Mouse (Mus musculus) mouse embryonic stem cell (cell line): ENCODE results near the gene Gm4847.

ENCODE experiments used
- in situ Hi-C, 2 experiments: fragments of 300-500 bp; cut with MboI; formaldehyde crosslinking; loops; 1 replicate in 1 of 2; 3 replicates in 1 of 2; pipeline ENCODE4 v1.14.3; 2019 to 2020; ENCODE audit warnings: low sequenced_read_pairs in 2 of 2, low pct_unique_long_range_greater_than_20kb in 1 of 2, mixed read lengths in 1 of 2; ENCODE audit not compliant: unreplicated experiment in 1 of 2

Gene Gm4847

DNA sequence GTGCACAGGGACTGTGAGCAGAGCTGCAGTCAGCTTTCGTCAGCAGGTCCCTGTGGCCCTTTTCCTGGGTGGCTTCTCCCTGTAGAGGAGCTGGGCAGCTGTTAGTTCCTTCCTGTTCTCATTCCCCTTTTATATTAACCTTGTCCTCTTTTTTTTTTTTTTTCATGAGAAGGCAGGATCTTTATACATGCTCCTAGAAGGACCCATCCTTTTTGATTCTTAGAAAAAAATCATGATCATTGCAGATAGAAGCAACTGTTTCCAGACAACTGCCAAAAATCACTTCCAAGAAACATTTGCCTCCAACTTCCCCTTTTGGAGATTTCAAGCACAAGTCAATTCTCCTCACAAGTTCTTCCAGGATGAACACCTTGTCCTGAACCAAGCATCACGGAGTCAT, at the start of gene Gm4847:
TSS of gene Gm4847 (minus strand) at position 101 of the 400 bp plus-strand sequence.
- in situ Hi-C loops, result no loop called here

GRCm38 (mm10) chr1:166681745-166682144, 34.3 kb upstream of the Gm4847 start, which contains the start of gene Fmo9:
Gene Fmo9, minus strand, starts transcription at chr1:166681845.
- in situ Hi-C loops, result no loop called here

DNA sequence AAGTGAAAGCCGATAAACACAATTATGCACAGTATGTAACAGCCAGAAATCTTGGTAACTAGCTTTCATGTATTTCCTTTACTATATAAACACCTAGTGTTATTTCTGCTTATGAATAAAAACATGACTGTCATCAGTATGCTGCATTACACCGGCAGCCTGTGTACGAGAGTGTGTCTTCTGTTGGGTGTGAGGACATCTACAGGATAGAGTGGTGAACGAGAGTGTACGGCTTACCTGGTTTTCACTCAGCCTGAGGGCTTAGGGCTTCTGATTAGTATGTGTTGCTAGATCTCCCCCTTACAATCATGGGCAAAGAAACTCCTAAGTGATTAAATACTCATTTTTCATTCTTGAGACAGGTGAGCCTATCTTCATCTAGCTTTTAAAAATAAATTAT, 21.8 kb upstream of the Gm4847 start:
- in situ Hi-C loops, result no loop called here

GRCm38 (mm10) chr1:166660800-166661199, 13.3 kb upstream of the Gm4847 start:
- in situ Hi-C loops, result no loop called here
